Mouse (Mus musculus) hindbrain, postnatal 0 days (tissue): ENCODE data around the gene Zfp366. TPM values are rescaled to one million over a fixed set of nuclear protein-coding genes. Genes with fewer than 3 reads are reported as not detected.

Experiments used
- ATAC-seq: fragments of 200-750 bp; cut with Nextera tagmentation; 2 replicates; pipeline ENCODE4 v1.8.0; 2017; ENCODE audit warnings: mild to moderate bottlenecking, moderate TSS enrichment, moderate library complexity
- DNase-seq: peaks from one replicate; pipeline ENCODE4 v3.0.0-alpha.2; 2015; ENCODE audit warnings: low spot score
- H3K27ac ChIP-seq: fragments of 300-500 bp; sonication (generic); 2 replicates; pipeline ENCODE4 v1.5.1; 2014; ENCODE audit warnings: mild to moderate bottlenecking
- H3K27me3 ChIP-seq: fragments of 300-500 bp; sonication (generic); 2 replicates; pipeline ENCODE4 v1.6.1; 2014; ENCODE audit warnings: low read length, mixed read lengths; ENCODE audit not compliant: insufficient read depth
- H3K36me3 ChIP-seq: fragments of 300-500 bp; sonication (generic); 2 replicates; pipeline ENCODE4 v1.6.1; 2014; ENCODE audit warnings: low read length, mixed read lengths; ENCODE audit not compliant: insufficient read depth
- H3K4me1 ChIP-seq: fragments of 300-500 bp; sonication (generic); 2 replicates; pipeline ENCODE4 v1.6.1; 2014; ENCODE audit warnings: antibody characterized with exemption, low read length, mixed read lengths; ENCODE audit not compliant: insufficient read depth
- H3K4me2 ChIP-seq: fragments of 300-500 bp; sonication (generic); 2 replicates; pipeline ENCODE4 v1.6.1; 2014; ENCODE audit warnings: low read depth, mild to moderate bottlenecking, low read length, moderate library complexity, mixed read lengths
- H3K4me3 ChIP-seq: fragments of 300-500 bp; sonication (generic); 2 replicates; pipeline ENCODE4 v1.5.1; 2014; ENCODE audit warnings: low read length
- H3K9ac ChIP-seq: fragments of 300-500 bp; sonication (generic); replicated peaks from 2 replicates; pipeline ENCODE4 v1.6.1; 2014; ENCODE audit warnings: mild to moderate bottlenecking, low read length, moderate library complexity, mixed read lengths
- H3K9me3 ChIP-seq: fragments of 300-500 bp; sonication (generic); 2 replicates; pipeline ENCODE4 v1.6.1; 2016; ENCODE audit warnings: low read length, mixed read lengths
- CTCF ChIP-seq: IDR thresholded peaks from 2 replicates; pipeline ENCODE4 v1.5.1; 2016; ENCODE audit warnings: antibody characterized with exemption, control low read depth, low read depth
- WGBS: fragments of 180-500 bp; shearing (Covaris S2); extraction: QIAGEN DNeasy Blood & Tissue Kit; methylation state at CpG from one replicate; pipeline ENCODE4 v1.1.7; 2014; 5-methylcytosine and 5-hydroxymethylcytosine counted together
- polyA plus RNA-seq: library from polyadenylated mRNA; unstranded; fragments of >200 nt; fragmentation: Nextera tagmentation; extraction: Ambion mirVana; gene quantifications from 2 replicates; pipeline ENCODE4 v1.2.1, GENCODE M21; 2015
- total RNA-seq: library from RNA; depleted of rRNA; stranded (reverse); fragments of >200 nt; gene quantifications from 2 replicates; pipeline ENCODE4 v1.2.3, GENCODE M21; 2014

Zfp366 gene
- total and polyA plus RNA-seq, 2 experiments from 2014 or later: 0.30 to 2.2 TPM

DNA sequence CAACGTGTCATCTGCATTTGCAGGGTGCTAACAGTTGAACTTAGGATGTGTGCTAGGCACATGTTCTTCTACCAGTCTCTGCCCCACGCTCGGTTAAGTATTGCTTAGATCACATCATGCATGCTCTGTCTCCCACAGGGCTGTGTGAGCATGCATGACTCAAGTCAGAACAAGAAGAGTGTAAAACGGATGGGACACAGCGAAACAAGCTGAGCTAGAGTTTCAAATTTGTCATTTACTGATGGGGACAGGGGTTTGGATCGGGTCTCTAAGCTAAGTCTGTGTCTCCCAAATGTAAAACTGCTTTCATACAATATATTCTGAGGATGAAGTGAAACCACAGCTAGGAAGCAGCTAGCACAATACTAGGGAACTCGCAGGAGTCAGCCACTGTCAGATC, 2.2 kb downstream of the Zfp366 start:
- no peak overlapping the region for H3K9ac ChIP-seq
- no peak for TF ChIP-seq CTCF
- ATAC-seq: no peak
- no peak overlapping the region for H3K27ac ChIP-seq
- WGBS: 80% methylated on average over 7 of the region's 7 CpGs
- no peaks in the 10 kb centered on the region for H3K36me3 ChIP-seq
- no peaks in the 10 kb centered on the region for H3K9me3 ChIP-seq
- DNase-seq: no peak
- 0 out of 2 replicates have a peak, but pooled peaks cover 7% of the 10 kb centered on the region for H3K4me1 ChIP-seq
- H3K4me2 ChIP-seq: peak overlapping the region; percentile 13; the same call in 1 of the 2 replicates
- H3K4me3 ChIP-seq: no peak overlapping the region
- H3K27me3 ChIP-seq: no peaks in the 10 kb centered on the region

DNA sequence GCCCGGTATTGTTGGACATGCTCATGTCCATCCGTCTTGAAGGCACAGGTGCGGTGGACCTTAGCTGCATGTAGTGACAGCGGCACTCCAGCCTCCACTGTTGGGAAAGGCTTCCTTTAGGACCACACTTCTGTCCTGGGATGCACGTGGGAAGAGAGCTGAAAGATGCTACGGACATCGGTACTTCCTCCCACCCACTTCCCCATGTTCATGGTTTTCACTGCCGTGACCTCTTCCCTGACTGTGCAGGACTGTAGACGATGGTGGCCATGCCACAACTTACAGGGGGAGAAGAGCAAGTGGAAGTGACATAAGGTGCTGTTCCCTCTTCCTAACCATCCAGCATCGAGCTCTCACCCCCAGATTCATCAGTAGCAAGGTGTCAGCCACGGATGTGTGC, 2.8 kb downstream of the Zfp366 start:
- Histone ChIP-seq H3K9me3 (no peaks in the 10 kb centered on the region), H3K36me3 (no peaks in the 10 kb centered on the region), H3K4me1 (0 out of 2 replicates have a peak, but pooled peaks cover 7% of the 10 kb centered on the region), H3K4me3 (no peak overlapping the region), H3K27ac (no peak overlapping the region), H3K27me3 (no peaks in the 10 kb centered on the region), H3K4me2 (no peak overlapping the region), H3K9ac (no peak overlapping the region)
- no peak for ATAC-seq
- WGBS: 83% methylated on average over 11 of the region's 11 CpGs
- DNase-seq: no peak
- TF ChIP-seq CTCF: no peak

DNA sequence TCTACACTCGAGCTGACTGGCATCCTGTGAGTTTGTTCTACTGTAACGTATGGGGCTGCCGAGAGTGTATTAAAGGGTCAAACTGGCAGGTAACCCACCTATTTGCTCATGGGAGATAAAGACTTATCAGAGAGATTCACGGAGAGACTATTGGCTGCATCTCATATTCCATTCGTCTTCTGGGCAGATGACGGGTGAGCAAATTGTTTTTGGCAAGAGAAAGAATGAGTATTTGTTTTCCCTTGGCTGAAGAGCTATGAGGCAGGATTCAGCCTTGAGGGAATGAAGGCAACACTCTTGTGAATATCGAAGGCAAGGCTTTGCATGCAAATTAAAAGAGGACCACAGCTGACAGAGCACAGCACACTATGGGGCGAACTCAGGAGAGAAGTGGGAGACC, 4.0 kb downstream of the Zfp366 start:
- Histone ChIP-seq H3K27ac (peak overlapping the region; percentile 29), H3K4me1 (0 out of 2 replicates have a peak, but pooled peaks cover 7% of the 10 kb centered on the region), H3K9ac (no peak overlapping the region), H3K27me3 (no peaks in the 10 kb centered on the region), H3K9me3 (no peaks in the 10 kb centered on the region), H3K4me2 (no peak overlapping the region), H3K36me3 (no peaks in the 10 kb centered on the region), H3K4me3 (no peak overlapping the region)
- 33% methylated on average over 8 of the region's 8 CpGs for WGBS
- TF ChIP-seq CTCF: no peak
- DNase-seq: peak; percentile 54
- 0 out of 2 replicates have a peak, but pooled peaks have one; percentile 48 for ATAC-seq

DNA sequence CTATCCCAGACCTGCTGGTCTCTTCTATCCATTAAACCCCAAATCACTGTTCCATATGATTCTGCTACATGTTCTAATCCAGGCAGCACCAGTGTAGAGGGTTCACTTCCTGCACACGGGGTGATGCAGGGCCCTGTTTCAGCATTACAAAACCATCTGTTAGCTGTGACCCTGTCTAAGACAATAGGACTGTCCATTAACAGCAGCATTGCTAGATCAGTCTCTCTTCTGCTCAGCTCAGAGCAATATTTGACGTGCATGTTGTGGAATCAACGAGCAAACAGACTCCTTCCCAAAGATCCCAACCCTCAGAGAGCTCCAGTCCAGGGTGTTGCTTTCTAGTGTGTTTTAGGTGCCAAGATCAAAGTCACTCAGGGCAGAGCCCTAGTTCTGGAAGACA, 5.0 kb downstream of the Zfp366 start:
- ATAC-seq (no peak), DNase-seq (no peak)
- Histone ChIP-seq H3K4me2 (no peak overlapping the region), H3K36me3 (no peaks in the 10 kb centered on the region), H3K4me3 (no peak overlapping the region), H3K9ac (no peak overlapping the region), H3K27me3 (no peaks in the 10 kb centered on the region), H3K9me3 (no peaks in the 10 kb centered on the region), H3K27ac (no peak overlapping the region; the same call in 1 of the 2 replicates), H3K4me1 (0 out of 2 replicates have a peak, but pooled peaks cover 7% of the 10 kb centered on the region)
- WGBS: 74% methylated on average over 3 of the region's 3 CpGs
- TF ChIP-seq CTCF: no peak

GRCm38 (mm10) chr13:99190466-99190865, 5.8 kb downstream of the Zfp366 start:
- DNase-seq (no peak), ATAC-seq (no peak)
- TF ChIP-seq CTCF: no peak
- Histone ChIP-seq H3K36me3 (no peaks in the 10 kb centered on the region), H3K4me2 (no peak overlapping the region), H3K4me3 (no peak overlapping the region), H3K27ac (no peak overlapping the region), H3K9me3 (no peaks in the 10 kb centered on the region), H3K9ac (no peak overlapping the region), H3K27me3 (no peaks in the 10 kb centered on the region), H3K4me1 (0 out of 2 replicates have a peak, but pooled peaks cover 7% of the 10 kb centered on the region)
- 71% methylated on average over 11 of the region's 11 CpGs for WGBS

GRCm38 (mm10) chr13:99191063-99191462, 6.4 kb downstream of the Zfp366 start:
- Histone ChIP-seq H3K36me3 (no peaks in the 10 kb centered on the region), H3K9me3 (no peaks in the 10 kb centered on the region), H3K4me1 (0 out of 2 replicates have a peak, but pooled peaks cover 7% of the 10 kb centered on the region), H3K4me3 (no peak overlapping the region), H3K4me2 (no peak overlapping the region), H3K9ac (no peak overlapping the region), H3K27me3 (no peaks in the 10 kb centered on the region), H3K27ac (no peak overlapping the region)
- 87% methylated on average over 13 of the region's 13 CpGs for WGBS
- ATAC-seq: no peak
- no peak for TF ChIP-seq CTCF
- no peak for DNase-seq

- no peak overlapping the region for H3K4me3 ChIP-seq
- WGBS: 79% methylated on average over 12 of the region's 12 CpGs
- no peaks in the 10 kb centered on the region for H3K9me3 ChIP-seq
- H3K9ac ChIP-seq: no peak overlapping the region
- ATAC-seq (no peak), DNase-seq (no peak)
- no peak overlapping the region for H3K4me2 ChIP-seq
- no peaks in the 10 kb centered on the region for H3K36me3 ChIP-seq
- no peak for TF ChIP-seq CTCF
- H3K4me1 ChIP-seq: no peaks in the 10 kb centered on the region
- no peaks in the 10 kb centered on the region for H3K27me3 ChIP-seq
- no peak overlapping the region for H3K27ac ChIP-seq
Observed at GRCm38 (mm10) chr13:99196314-99196713, 11.7 kb downstream of the Zfp366 start.
